Mouse (Mus musculus) right cerebral cortex, adult 2 months (tissue): ENCODE results near the gene Ppp1cc.
A peak's percentile ranks its signal among the peaks of the same experiment; 100 is the strongest.

ENCODE experiments used
- DNase-seq, 2 experiments: peaks; one replicate each; pipeline ENCODE4 v3.0.0; 2021 to 2022; ENCODE audit warnings: low spot score in 2 of 2

Ppp1cc gene

DNA sequence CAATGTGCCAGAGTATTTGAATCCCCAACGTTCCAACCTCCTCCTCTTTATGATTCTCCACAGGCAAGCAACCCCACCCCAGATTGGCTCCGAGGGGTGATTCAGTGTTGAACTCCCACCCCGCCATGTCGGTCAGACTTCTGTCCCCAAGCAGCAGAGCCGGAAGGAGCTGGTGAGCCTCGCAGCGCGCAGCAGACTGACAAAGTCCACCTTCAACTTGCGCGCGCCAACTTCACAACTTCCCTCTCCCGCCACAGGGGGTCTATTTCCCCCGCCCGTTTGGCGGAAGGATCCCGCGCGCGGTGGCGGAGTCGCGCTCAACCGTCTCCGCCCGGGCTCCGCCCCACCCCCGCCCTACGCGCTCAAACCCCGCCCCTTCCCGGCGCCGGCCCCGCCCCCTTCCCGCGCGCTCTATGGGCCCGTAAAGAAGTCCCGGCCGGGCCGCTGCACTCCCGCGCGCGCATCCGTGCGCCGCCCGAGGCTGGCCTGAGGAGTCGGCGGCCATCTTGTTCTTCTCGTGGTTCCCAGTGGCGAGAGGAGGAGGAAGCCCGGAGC, at the start of gene Ppp1cc:
Gene Ppp1cc (plus strand): TSS at position 452 of the 555 bp plus-strand sequence.
- peak; percentile 84 to 89 for DNase-seq

DNA sequence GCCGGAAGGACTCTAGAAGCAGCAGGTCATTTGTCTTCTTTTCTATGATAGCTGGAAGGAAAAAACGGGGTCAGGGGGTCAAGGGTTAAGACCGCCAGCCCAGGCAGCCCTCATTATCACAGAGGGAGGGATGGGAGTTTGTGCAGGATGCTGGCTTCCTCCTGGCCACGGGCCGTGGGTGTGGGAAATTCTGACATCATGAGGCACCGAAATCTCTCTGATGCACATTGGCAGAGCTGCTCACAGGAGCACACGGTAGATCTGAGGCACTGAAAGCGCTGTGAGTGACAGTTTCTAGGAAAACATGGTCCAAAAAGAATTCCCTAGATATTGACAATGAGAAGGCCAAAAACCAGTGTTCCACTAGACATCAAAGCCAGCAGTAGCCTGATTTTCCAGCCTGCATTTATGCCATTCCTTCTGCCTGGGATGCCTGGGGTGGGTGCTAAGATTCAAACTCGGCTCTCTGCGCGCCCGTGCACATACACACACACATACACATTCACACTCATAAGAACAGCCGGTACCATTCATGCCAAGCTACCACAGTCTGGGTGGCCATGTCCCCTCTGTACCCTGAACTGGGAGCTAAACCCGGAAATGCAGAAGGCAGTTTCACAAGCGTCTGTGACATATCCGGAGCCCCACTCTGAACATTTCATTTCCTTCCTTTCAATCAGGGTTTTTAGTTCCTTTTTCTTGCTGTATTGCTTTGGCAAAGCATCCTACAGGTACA, 48.6 kb upstream of the Ppp1cc start:
- DNase-seq = no peak

DNA sequence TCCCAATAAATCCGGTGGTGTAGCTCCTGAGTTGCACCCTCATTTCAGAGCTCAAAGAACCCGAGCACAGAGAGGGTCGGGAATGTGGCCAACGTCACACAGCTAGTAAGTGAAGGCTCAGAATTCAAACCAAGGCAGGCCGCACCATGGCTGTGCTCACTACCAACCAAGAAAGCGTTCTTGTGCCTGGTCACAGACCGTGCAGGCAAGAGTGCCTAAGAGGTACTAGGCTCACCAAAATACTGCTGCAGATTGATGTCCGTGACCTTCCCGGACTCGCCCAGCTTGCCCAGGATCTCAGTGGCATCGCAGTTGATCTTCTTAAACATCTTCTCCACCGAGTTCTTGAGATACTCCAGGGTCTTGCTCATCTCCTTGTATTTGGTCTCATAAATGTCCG, 47.5 kb upstream of the Ppp1cc start:
- no peak for DNase-seq

DNA sequence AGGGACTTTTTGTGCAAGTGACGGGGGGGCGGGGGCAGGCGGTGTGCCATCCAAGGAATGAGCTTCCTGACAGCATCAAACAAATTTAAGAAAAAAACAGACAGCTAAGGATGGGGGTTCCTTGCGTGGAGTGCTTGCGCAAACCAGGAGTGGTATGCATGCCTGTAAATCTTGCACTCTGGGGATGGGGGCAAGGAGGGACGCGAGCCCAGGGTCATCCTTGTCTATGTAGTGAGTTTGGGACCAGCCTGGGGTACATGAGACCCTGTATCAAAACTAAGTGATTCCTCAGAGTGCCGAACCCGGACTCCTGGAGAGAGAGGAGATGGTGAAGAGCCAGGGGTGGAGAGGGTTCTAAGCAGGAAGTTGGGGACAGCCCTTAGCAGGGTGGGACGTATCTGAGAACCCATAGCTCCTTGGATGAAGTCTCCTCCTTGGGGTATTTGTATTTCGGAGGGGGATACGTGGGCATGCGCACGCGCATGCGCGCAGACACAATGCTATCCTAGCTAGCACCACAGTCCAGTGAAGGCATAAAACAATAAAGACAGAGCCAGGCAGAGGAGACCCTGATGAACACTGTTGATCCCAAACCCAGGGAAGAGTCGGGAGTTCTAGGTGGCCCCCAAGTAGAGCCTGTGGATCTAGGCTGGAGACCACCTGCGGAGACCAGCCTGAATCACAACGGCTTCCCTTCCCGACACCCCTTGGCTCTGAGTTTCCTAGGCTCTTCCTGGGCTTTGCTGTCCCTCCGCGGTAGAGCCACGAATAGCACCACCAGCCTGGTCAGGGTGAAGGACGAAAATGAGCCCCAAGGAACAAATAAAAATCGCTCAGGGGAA, 46.8 kb upstream of the Ppp1cc start:
- DNase-seq = no peak

DNA sequence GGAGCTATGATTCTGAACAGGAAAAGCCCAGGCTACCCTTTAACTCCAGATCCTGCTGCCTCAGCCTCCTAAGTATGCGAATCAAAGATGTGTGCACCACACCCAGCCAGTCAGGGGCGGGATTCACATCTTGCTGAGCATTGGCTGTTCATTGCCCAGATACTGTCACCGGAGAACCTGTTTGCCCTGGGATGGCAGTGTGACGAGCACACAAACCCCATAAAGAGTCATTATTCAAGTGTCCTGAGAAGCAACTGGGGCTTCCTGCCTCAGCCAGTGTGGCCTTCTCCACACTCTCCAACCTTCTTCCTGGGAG, 46.2 kb upstream of the Ppp1cc start:
- DNase-seq = no peak

DNA sequence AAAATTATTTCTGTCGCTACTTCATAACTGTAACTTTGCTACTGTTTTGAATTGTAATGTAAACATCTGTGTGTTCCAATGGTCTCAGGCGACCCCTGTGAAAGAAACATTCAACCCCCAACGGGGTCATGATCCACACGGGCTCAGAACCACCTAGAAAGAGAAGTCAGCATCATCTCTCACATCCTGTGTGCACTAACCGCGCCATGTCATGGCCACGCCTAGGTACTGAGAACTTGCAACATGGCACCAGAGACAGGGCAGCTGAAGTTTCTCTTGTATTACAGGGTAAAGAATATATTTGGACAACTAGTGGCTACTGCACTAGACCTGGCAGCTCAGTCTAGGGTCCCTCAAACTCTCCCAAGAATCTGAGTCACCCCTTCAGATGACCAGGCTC, 44.6 kb upstream of the Ppp1cc start:
- DNase-seq = no peak

DNA sequence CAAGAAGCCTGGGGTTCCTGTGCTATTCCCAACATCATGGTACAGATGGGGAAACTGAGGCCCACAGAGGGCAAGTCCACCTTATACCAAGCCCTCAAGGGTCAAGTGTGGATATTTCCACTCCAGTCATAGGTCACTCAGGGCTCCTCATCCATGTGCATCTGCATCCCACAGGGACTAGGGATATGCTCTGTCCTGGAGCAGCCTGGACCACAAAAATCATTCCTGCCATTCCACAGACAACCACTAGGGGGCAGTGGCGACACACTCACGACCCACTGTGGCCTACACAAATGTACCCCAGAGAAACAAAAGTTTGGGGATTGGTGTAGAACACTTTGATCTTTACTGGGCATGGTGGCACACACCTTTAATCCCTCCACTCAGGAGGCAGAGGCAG, 43.9 kb upstream of the Ppp1cc start:
- peak; percentile 65 to 72 for DNase-seq

DNA sequence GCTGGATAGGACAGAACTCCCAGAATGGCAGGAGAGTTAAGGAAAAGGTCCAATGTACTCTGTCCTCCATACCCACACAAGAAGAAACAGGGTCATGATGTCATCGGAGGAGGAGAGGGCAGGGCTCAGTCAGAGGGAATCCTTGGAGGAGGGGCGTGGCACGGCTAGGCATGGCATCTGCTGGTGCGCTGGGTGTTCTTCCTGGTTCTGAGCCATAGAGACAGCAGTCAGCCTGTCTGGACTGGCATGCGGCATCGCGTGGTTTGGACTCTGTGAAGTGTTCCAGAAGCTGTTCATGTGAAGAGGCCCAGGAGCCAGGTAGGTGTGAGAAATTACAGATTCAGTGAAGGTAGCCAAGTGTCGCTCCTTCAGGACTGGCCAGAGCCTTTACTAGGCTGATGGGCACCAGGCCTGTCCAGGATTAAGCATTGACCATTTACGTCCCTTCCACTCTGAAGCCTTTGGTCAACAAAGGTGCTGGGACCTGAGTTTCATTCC, 42.8 kb upstream of the Ppp1cc start:
- DNase-seq = no peak

DNA sequence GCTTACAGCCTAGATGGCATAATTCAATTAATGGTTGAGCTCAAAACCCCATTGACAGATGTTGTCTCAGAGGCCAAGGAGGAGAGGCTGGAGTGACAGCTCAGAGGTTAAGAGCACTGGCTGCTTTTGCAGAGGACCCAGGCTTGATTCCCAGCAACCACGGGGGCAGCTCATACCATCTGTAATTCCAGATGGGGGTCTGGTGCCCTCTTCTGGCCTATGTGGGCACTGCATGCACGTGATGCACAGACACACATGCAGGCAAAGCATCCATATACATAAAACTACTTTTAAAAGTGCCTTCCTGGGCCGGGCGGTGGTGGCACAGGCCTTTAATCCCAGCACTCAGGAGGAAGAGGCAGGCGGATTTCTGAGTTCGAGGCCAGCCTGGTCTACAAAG, 41.8 kb upstream of the Ppp1cc start:
- no peak for DNase-seq

DNA sequence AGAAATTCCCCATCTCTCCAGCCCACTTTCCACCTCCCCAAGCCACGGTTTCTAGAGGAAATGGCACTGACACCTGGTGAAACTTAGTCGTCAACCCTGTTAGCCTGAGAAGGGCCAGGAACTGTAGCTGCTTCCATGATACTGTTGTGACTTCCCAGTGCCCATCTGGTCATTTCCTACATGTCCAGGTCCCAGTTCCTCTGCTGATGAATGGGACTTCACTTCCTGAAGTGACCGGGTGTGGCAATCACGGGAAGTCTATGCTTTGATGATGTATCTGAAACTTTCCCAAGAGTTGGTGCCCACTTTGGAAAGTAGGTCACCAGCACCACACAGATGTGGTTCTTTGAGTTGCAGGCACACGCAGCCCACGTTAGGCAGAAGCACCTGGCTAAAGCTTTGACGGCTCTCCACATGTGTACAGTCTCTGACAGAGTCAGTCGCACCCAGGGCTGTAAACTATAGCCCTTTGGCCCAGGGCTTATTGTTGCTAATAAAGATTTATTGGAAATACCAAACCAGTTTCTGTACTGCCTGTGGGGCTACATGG, 32.8 kb upstream of the Ppp1cc start:
- DNase-seq = no peak

DNA sequence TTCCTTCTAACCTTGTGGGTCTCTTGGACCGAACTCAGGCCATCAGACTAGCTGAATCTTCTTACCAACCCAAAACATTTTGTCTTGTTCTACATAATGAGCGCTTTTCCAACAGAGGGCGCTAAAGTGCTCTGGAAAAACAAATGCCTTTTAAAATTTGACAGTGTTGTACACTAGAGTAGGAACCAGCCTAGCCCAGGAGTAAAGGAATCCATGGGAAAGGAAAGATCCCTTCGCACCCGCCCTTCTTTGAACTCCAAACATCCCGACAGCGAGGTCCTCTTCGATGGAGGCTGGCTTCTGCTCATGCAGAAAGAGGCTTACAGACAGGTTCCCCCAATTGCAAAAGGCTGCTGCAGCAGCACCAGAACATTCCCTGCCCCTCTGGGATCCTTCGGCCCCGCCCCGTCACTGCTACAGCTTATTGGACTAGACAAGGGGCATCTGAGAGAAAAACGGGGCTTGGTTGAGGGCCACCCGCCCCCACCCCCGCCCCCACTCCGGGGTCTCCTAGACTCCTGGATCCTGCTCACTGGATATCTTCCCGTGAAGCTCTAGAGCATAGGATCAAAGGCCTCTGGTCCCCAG, 28.9 kb upstream of the Ppp1cc start:
- peak; percentile 87 to 88 for DNase-seq

DNA sequence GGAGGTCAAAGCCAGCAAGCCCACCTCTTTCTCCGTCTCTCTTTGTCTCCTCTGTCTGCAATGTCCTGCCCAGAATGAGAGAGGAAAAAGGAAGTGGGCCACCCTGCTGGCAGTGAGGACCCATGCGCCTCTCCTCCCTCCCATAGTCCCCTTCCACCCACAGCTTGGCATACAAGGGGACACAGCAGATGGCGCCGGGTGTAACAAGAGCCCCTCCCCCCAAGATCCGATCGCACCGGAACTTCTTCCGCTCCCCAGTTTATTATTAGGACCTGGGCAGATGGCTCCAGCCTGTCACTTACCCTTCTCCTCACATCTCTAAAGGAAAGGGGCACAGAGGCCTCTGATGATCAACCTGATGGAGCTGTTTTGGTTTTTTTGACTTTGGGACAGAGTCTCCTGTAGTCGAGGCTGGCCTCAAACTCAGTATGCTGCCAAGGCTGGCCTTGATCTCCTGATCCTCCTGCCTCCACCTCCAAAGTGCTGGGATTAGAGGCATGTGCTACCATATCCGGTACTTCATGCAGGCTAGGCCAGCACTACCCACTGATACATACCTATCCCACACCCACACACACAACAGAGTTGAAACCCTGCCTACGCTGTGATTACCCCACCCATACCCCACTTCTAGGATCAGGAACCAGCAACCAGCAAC, 27.6 kb upstream of the Ppp1cc start:
- no peak for DNase-seq

DNA sequence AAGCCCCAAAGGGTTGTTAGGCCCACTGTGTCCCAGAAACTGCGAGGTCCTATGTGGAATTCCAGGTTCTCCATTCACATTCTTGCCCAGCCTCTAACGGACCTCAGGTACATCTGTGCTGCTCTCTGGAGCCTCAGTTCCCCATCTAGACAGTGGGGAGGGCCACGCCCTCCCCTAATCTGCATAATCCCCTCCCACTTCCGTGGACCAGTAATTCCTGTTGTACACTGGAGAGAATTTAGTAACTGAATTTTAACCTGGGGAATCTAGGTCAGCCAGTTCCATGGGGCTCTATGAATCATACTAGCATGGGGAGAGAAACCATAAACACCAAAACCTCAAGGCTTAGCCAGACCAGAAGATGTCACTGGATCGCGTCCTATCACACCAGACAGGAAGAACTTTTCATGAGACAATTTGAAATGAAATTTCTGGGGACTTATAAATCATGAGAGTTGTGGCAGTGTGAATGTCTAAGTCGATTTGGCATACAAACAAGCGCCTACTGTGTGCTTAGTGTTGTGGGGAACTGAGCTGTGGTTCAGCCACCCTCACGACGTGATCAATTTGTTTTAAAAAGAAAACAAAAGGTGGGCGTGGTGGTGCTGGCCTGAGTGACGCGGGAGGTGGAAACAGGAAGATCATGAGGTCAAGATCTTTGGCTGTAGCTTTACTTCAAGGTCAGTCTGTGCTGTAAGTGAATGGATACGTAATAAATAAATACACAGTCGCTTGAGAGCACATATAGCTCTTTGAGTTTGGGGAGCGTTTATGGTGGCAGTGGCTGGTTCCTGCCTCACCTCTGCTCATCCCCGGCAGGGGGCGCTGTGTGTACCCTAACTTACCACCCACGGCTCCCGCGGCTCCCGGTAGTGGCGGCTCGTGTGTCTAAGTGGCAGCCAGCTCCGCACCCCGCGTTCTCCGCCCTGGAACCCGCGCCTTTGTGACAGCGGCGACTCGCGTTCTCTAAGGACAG, 26.7 kb upstream of the Ppp1cc start:
- peak; percentile 88 to 90 for DNase-seq

DNA sequence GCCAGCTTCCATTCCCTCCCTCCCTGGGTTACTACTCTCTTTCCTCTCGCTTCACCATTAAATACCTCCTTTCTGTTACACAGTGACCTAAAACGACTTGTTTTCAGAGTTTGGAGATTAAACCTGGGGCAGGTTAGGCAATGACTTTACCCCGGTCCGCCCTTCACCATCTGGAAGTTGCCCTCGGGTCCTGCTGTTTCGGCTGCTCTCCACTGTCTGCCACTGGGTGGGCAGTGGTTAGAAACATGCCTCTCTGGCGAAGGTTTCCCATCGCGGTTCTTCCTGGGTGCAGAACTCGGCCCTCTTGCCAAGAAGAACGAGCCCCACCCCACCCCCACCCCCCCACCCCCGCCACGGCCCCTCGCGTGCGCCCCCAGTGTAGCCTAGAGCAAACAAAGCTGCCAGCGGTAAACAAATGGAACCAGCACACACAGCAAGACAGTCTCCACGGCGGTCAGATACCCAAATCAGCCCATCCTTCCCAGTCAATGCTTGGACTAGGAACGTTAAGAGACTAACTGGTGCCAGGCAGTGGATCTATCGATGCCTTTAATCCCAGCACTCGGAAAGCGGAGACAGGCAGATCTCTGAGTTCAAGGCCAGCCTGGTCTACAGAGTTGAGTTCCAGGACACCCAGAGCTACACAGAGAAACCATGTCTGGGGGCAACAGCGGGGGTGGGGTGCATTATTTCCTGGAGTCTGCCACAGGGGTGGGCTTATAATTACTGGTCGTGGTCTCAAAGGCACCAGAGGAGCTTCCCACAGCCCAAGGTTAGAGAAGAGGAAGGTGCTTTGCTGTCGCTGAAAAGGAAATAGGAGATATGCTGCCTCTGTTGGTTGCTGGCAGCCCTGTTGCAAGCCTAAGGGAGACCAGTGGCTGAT, 25.7 kb upstream of the Ppp1cc start:
- DNase-seq = no peak

DNA sequence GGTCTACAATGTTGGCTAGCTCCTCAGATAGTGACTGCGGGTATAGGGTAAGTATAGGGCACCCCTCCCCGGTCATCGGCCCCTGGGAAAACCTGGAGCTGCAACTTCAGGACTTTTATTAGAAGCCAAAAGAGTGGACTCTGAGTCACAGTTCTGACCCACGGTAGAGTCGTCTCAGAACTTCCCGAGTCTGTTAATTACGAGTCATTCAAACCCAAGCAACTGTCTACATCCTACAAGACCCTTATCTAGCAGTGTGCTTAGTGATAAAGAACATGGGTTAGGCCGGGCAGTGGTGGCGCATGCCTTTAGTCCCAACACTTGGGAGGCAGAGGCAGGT, 25.1 kb upstream of the Ppp1cc start:
- no peak for DNase-seq

DNA sequence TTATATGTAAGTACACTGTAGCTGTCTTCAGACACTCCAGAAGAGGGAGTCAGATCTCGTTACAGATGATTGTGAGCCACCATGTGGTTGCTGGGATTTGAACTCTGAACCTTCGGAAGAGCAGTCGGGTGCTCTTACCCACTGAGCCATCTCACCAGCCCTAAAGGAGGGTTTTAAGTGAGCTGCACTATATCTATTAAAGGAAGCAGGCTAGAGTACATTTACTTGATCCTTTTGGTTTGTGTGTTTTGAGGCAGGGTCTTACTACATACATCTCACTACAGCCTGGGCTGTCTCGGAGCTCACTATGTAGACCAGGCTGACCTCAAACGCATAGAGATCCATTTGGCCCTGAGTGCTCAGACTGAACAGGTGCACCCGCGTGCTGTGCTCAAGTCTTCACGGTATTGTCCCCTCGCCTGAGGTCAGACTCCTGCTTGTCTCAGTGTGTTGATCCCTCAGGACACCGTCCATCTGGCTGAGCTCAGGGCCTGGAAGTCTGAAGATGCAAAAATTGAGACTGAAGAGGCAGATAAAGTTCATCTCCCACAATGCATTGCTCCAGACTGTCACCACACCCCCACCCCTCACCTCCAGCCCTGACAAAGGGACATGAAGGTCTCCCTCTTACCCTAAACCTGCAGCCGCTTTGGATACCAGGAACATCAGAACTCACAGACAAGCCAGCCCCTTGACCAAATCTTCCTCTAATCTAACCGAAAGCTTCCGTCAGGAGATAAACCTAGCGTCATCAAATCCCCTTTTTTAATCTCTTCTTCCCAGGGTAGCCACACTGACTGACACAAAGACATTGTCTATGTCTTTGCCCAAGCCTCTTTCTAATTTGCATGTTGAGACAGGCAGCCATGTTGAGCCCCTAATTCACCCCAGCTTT, 23.4 kb upstream of the Ppp1cc start:
- DNase-seq = no peak

DNA sequence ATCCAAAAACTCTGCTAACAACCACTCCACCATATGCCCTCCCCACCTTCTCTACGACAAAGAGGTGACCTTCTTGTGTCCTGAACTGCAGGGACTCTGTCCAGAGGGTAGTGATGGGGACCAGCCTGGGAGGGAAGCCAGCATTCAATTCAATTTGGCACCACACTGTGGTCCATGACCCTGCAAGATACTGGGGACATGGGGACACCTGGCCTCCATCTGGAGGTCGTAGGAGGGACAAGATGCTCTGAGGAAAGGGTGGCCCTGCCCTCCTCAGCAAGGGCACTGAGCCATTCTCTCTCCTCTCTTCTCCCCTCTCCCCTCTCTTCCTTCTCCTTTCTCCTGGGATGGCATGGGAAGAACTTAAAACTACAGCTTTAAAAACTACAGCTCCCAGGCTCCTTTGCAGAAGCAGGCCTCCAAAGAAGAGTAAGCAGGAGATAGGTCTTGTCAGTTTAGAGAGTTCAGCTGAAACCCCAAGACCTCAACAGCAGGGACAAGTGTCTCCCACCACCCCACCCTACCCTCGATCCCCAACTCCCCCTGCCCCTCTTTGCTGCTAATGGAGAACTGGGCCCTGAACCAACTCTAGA, 22.7 kb upstream of the Ppp1cc start:
- DNase-seq = no peak
